Mouse (Mus musculus): ENCODE data around the gene Tns2.
"Not testable (repeated sequence)": the region's sequence is repeated elsewhere in the genome, so short reads cannot be mapped to it uniquely, and the experiment has no call there.

Gene Tns2

GRCm38 (mm10) chr15:102136129-102136758 is 36.0 kb downstream of the Tns2 start, which contains the start of gene Spryd3:
Spryd3 (minus strand) TSS chr15:102136234.
- DNase-seq (ENCODE audit: low read depth, low spot score): peak; percentile 93

GRCm38 (mm10) chr15:102141120-102141519 is 40.9 kb downstream of the Tns2 start:
- no peak for DNase-seq (ENCODE audit: low read depth, low spot score)

GRCm38 (mm10) chr15:102142914-102143912 is 43.0 kb downstream of the Tns2 start:
- DNase-seq (ENCODE audit: low read depth, low spot score): no peak

- no peak for DNase-seq (ENCODE audit: low read depth, low spot score)
These were observed 44.1 kb downstream of the Tns2 start, which contains the start of gene Igfbp6 for GRCm38 (mm10) chr15:102144274-102144711. Igfbp6 (plus strand) TSS chr15:102144362.

DNA sequence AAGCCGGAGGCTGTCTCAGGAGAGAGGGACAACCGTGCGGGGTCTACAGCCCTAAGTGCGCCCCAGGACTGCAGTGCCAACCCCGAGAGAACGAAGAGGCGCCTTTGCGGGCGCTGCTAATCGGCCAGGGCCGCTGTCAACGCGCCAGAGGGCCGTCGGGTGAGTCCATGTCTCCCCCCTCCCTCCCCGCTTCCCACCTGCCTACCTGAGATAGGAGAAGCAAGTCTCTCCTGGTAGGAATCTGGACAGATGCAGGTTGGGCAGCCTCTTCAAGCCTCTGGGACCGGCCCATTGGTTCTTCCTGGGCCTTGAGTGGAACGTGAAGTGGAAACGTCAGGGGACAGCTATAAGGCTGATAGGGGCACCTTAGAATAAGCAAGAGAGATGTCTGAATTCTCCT is 44.5 kb downstream of the Tns2 start:
- DNase-seq (ENCODE audit: low read depth, low spot score): no peak

GRCm38 (mm10) chr15:102145330-102145729 is 45.1 kb downstream of the Tns2 start:
- no peak for DNase-seq (ENCODE audit: low read depth, low spot score)

GRCm38 (mm10) chr15:102146089-102146488 is 45.9 kb downstream of the Tns2 start:
- DNase-seq (ENCODE audit: low read depth, low spot score): no peak

GRCm38 (mm10) chr15:102146882-102147281 is 46.7 kb downstream of the Tns2 start:
- DNase-seq (ENCODE audit: low read depth, low spot score): no peak

GRCm38 (mm10) chr15:102147674-102148402 is 47.6 kb downstream of the Tns2 start:
- no peak for DNase-seq (ENCODE audit: low read depth, low spot score)

DNA sequence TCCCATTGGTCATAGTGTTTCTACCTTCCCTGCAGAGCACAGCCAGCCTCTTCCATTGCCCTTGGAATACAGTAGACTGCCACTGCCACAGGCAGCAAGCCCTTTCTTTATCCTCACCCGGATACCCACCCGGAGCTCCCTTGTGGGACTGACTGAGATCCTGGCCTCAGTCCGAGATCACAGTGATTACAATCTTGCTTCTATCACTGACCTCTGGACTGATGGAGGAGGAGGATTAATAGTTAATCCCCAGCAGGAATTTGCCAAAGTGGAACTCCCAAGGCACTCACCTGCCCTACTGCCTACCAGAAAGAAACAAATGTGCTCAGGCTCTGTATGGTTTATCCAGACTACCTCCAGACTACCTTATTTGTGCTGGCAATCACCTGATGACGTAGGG is 49.3 kb downstream of the Tns2 start:
- DNase-seq (ENCODE audit: low read depth, low spot score): no peak

- DNase-seq (ENCODE audit: low read depth, low spot score): peak; percentile 46
These were observed 50.3 kb downstream of the Tns2 start, which contains the start of gene Soat2 for GRCm38 (mm10) chr15:102150301-102151135. Soat2 (plus strand) TSS chr15:102150526.

DNA sequence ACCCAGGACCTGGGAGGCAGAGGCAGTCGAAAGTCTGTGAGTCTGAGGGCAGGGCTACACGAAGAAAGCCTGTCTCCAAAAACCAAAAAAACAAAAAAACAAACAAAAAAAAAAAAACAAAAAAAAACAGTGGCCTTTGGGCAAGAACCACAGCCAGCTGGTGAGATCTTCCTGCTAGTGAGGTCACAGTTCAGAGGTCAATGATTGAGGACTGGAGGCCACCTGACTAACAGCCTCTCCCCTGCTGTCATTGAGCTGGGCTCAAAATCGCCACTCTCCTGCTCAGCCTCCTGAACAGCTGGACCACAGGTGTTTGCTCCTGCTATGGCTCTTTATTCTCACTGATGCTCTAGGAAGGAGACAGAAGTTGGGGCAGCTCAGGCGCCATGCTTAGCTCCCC is 52.4 kb downstream of the Tns2 start:
- DNase-seq (ENCODE audit: low read depth, low spot score): no peak

GRCm38 (mm10) chr15:102155006-102155405 is 54.8 kb downstream of the Tns2 start:
- not testable (repeated sequence) for DNase-seq (ENCODE audit: low read depth, low spot score)

DNA sequence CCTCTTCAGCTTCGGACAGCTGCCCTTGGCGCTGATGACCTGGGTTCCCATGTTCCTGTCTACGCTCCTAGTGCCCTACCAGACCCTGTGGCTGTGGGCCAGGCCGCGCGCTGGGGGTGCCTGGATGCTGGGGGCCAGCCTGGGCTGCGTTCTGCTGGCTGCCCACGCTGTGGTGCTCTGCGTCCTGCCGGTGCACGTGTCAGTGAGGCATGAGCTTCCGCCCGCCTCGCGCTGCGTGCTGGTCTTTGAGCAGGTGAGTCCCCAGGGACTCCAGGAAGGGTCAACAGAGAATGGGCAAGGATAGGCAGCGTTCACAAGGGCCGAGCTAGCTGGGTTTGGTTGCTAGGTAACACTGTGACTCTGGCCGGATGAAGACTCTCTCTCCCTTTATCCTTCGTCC is 56.6 kb downstream of the Tns2 start:
- DNase-seq (ENCODE audit: low read depth, low spot score): no peak

DNA sequence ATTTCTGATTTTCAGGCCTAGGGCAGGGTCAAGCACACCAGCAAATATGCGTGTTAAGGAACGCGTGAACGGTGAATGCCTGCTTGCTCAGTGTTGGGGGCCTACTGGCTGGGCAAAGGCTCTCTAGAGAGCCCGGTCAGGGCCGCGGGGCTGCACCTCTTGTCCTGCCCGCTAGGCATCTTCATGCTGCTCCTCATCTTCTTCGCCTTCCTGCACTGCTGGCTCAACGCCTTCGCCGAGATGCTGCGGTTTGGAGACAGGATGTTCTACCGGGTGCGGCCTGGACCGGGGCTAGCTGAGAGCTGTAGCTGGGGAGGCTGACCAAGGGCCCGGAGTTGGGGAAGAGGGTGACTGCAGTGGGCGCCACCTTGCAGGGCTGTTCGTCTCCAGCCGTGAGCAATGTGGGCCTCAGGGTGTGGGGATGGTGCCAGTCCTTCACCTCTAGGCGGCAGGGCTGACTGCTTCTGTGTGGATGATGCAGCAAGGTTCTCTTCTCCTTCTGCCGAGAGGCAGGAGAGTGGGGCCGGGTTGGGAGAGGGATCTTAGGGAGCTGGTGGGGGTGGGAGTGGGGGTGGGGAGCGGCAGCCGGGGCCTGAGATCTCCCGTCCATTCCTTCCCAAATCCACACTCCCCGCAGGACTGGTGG is 60.3 kb downstream of the Tns2 start:
- no peak for DNase-seq (ENCODE audit: low read depth, low spot score)

GRCm38 (mm10) chr15:102163900-102164693 is 63.9 kb downstream of the Tns2 start:
- DNase-seq (ENCODE audit: low read depth, low spot score): no peak

DNA sequence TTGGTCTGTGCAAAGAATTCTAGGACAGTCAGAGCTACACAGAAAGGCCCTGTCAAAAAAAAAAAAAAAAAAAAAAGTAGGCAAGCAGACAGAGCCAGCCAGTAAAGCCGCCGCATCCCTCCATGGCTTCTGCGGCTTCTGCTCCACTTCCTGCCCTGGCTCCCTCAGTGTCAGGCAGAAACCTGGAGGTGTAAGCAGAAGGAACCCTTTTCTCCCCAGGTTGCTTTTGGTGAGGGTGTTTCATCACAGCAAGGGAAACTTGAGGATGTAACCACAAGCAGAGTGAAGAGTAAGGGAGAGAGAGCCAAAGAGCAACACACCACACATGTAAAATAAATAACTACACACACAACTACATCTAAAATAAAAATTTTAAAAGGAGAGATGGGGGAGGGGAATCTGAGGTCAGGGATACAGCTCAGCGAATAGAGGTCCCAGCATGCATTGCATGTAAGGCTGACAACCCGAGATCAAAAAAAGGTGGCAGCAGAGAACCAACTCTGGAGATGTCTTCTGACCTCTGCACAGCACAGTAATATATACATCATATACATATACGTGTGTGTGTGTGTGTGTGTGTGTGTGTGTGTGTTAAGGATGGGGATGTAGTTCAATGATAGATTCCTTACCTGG is 65.4 kb downstream of the Tns2 start:
- no peak for DNase-seq (ENCODE audit: low read depth, low spot score)

All from c-Kit-negative CD71-positive TER-119-positive erythroid progenitor cells, embryonic 14.5 days (primary cell).